Mouse (Mus musculus) stomach, postnatal 0 days (tissue): ENCODE measurements around the gene Scand1.

Experiments used
- CTCF ChIP-seq: IDR thresholded peaks from 2 replicates; pipeline ENCODE4 v1.5.1; 2016; ENCODE audit warnings: antibody characterized with exemption, low read depth, mild to moderate bottlenecking, moderate library complexity
- EP300 ChIP-seq: optimal IDR thresholded peaks from 2 replicates; pipeline ENCODE3; 2016; ENCODE audit warnings: antibody characterized with exemption

GRCm38 (mm10) chr2:156263204-156263893, 49.2 kb downstream of the Scand1 start:
- TF ChIP-seq CTCF (no peak), EP300 (no peak)
